25 mouse cellular contexts compared by ENCODE assay signal in genomic region chr11:70641241-70641640, GRCm38 (mm10). TPM values are rescaled to one million over a fixed set of nuclear protein-coding genes. Genes with fewer than 3 reads are reported as not detected.
A peak's percentile ranks its signal among the peaks of the same experiment; 100 is the strongest.
DNase-seq lines count a peak whose midpoint lies in the region; ATAC-seq and TF ChIP-seq lines count a peak whose summit lies in the region.
"Had no signal": no experiment of that assay in that cellular context is flagged by ENCODE, and none has a peak within 500 bp of the region (broad histone marks: within the 10 kb centered on the region; RNA-seq: fewer than 3 reads in every experiment).

No protein-coding gene starts in this region.

- H3K27ac ChIP-seq in heart, postnatal 0 days (ENCODE audit: low read depth): no peak overlapping the region
- H3K27ac ChIP-seq in liver, embryonic 12.5 days: peak overlapping the region; percentile 21; the same call in 1 of the 2 replicates
- no peak overlapping the region for H3K27ac ChIP-seq in liver, postnatal 0 days (ENCODE audit: low read depth)
- H3K27ac ChIP-seq in liver, embryonic 13.5 days: peak overlapping the region; percentile 37
- H3K27ac ChIP-seq: embryonic facial prominence, embryonic 12.5 days; embryonic facial prominence, embryonic 15.5 days; gastrocnemius, adult 2 months; heart, embryonic 10.5 days; heart, embryonic 13.5 days; hindbrain, embryonic 12.5 days; hindbrain, embryonic 15.5 days had no signal

- H3K4me1 ChIP-seq in heart, postnatal 0 days (ENCODE audit: control insufficient read depth, insufficient read depth): peaks cover 8% of the 10 kb centered on the region; the same call in 1 of the 2 replicates
- H3K4me1 ChIP-seq in liver, embryonic 12.5 days: peaks cover 74% of the 10 kb centered on the region
- H3K4me1 ChIP-seq in liver, postnatal 0 days (ENCODE audit: insufficient read depth): peaks cover 32% of the 10 kb centered on the region
- peaks cover 73% of the 10 kb centered on the region for H3K4me1 ChIP-seq in liver, embryonic 13.5 days (replicated peaks)

- WGBS in heart, postnatal 0 days: 74% methylated on average over 7 of the region's 7 CpGs
- WGBS in liver, embryonic 12.5 days (ENCODE audit: insufficient replicate concordance): 52% methylated on average over 7 of the region's 7 CpGs
- 68% methylated on average over 7 of the region's 7 CpGs for WGBS in liver, postnatal 0 days (ENCODE audit: insufficient replicate concordance)
- WGBS in liver, embryonic 13.5 days (ENCODE audit: insufficient replicate concordance): 59% methylated on average over 7 of the region's 7 CpGs

- H3K9me3 ChIP-seq in heart, postnatal 0 days (replicated peaks; ENCODE audit: control insufficient read depth, low read length): no peaks in the 10 kb centered on the region
- H3K9me3 ChIP-seq in liver, embryonic 12.5 days (replicated peaks): no peaks in the 10 kb centered on the region
- no peaks in the 10 kb centered on the region for H3K9me3 ChIP-seq in liver, postnatal 0 days (ENCODE audit: low read length)
- no peaks in the 10 kb centered on the region for H3K9me3 ChIP-seq in liver, embryonic 13.5 days (replicated peaks)
- H3K9me3 ChIP-seq: embryonic facial prominence, embryonic 12.5 days; embryonic facial prominence, embryonic 15.5 days; heart, embryonic 10.5 days; heart, embryonic 13.5 days; hindbrain, embryonic 12.5 days; hindbrain, embryonic 15.5 days had no signal

- TF ChIP-seq CTCF in heart, postnatal 0 days (IDR thresholded peaks at IDR 0.05; ENCODE audit: low read depth): no peak
- TF ChIP-seq CTCF in liver, postnatal 0 days (IDR thresholded peaks at IDR 0.05; ENCODE audit: low read depth): no peak

- DNase-seq in heart, postnatal 0 days (ENCODE audit: low spot score): peak; percentile 2
- no peak for DNase-seq in heart, postnatal 10 days
- DNase-seq in liver, postnatal 0 days: no peak
- DNase-seq in liver, embryonic 13.5 days: no peak
- no peak for DNase-seq in lung, postnatal 14 days
- DNase-seq: adrenal gland, adult 2 months; adrenal gland, postnatal 14 days; cerebellum, adult 11 months; cerebellum, adult 2 months; cerebellum, adult 9-11 months; cerebellum, postnatal 25 days; forebrain, postnatal 0 days; gastrocnemius, adult 2 months; gastrocnemius, postnatal 14 days; heart, adult 18-20 months had no signal

- H3K36me3 ChIP-seq in heart, postnatal 0 days (replicated peaks; ENCODE audit: control insufficient read depth, insufficient read depth, low read length): peaks cover 19% of the 10 kb centered on the region
- H3K36me3 ChIP-seq in liver, embryonic 12.5 days: peaks cover 29% of the 10 kb centered on the region
- peaks cover 17% of the 10 kb centered on the region for H3K36me3 ChIP-seq in liver, postnatal 0 days (replicated peaks; ENCODE audit: insufficient read depth, low read length)
- peaks cover 19% of the 10 kb centered on the region for H3K36me3 ChIP-seq in liver, embryonic 13.5 days

- H3K4me3 ChIP-seq in heart, postnatal 0 days (ENCODE audit: low read depth, low read length): no peak overlapping the region
- H3K4me3 ChIP-seq in liver, embryonic 12.5 days: no peak overlapping the region
- no peak overlapping the region for H3K4me3 ChIP-seq in liver, postnatal 0 days (ENCODE audit: low read depth, low read length)
- no peak overlapping the region; the same call in 1 of the 2 replicates for H3K4me3 ChIP-seq in liver, embryonic 13.5 days (replicated peaks)
- H3K4me3 ChIP-seq: embryonic facial prominence, embryonic 12.5 days; embryonic facial prominence, embryonic 15.5 days; gastrocnemius, adult 2 months; heart, embryonic 10.5 days; heart, embryonic 13.5 days; hindbrain, embryonic 12.5 days; hindbrain, embryonic 15.5 days had no signal

- H3K27me3 ChIP-seq in heart, postnatal 0 days (ENCODE audit: control insufficient read depth, insufficient read depth, low read length): no peaks in the 10 kb centered on the region
- H3K27me3 ChIP-seq in liver, embryonic 12.5 days (replicated peaks): no peaks in the 10 kb centered on the region
- no peaks in the 10 kb centered on the region for H3K27me3 ChIP-seq in liver, postnatal 0 days (ENCODE audit: insufficient read depth, low read length)
- no peaks in the 10 kb centered on the region for H3K27me3 ChIP-seq in liver, embryonic 13.5 days
- H3K27me3 ChIP-seq: embryonic facial prominence, embryonic 12.5 days; embryonic facial prominence, embryonic 15.5 days; heart, embryonic 13.5 days; hindbrain, embryonic 12.5 days; hindbrain, embryonic 15.5 days had no signal

- no peak for TF ChIP-seq EP300 in heart, postnatal 0 days (IDR thresholded peaks at IDR 0.05; ENCODE audit: low read depth)
- TF ChIP-seq EP300 in liver, postnatal 0 days (IDR thresholded peaks at IDR 0.05; ENCODE audit: low read depth): no peak

- no peak for ATAC-seq in heart, postnatal 0 days (ENCODE audit: insufficient read depth, low read depth)
- ATAC-seq in liver, embryonic 12.5 days: no peak
- no peak for ATAC-seq in liver, postnatal 0 days
- no peak for ATAC-seq in liver, embryonic 13.5 days (ENCODE audit: low read depth)
- ATAC-seq: CD4-positive, CD25-positive, alpha-beta regulatory T cell, adult 4 months; forebrain, embryonic 14.5 days; forebrain, postnatal 0 days had no signal

- intact Hi-C loops in heart, postnatal 10 days (cut with DNase I): no loop called here

- H3K9ac ChIP-seq in heart, postnatal 0 days (replicated peaks; ENCODE audit: low read depth, low read length): no peak overlapping the region
- H3K9ac ChIP-seq in liver, embryonic 12.5 days: no peak overlapping the region
- H3K9ac ChIP-seq in liver, postnatal 0 days (replicated peaks): no peak overlapping the region
- H3K9ac ChIP-seq in liver, embryonic 13.5 days: 0 out of 2 replicates have a peak overlapping the region, but pooled peaks have one; percentile 7
- H3K9ac ChIP-seq: embryonic facial prominence, embryonic 12.5 days; embryonic facial prominence, embryonic 15.5 days; forebrain, postnatal 0 days; heart, embryonic 13.5 days; hindbrain, embryonic 12.5 days; hindbrain, embryonic 15.5 days had no signal

- no peak overlapping the region for H3K4me2 ChIP-seq in heart, postnatal 0 days (ENCODE audit: low read depth, low read length)
- no peak overlapping the region for H3K4me2 ChIP-seq in liver, embryonic 12.5 days
- H3K4me2 ChIP-seq in liver, postnatal 0 days (ENCODE audit: low read depth, low read length): no peak overlapping the region
- no peak overlapping the region for H3K4me2 ChIP-seq in liver, embryonic 13.5 days
- H3K4me2 ChIP-seq: embryonic facial prominence, embryonic 12.5 days; embryonic facial prominence, embryonic 15.5 days; heart, embryonic 13.5 days; hindbrain, embryonic 12.5 days; hindbrain, embryonic 15.5 days had no signal

RNA-seq across cellular contexts. Expression of gene Gp1ba, which starts 2.3 kb away (rescaled TPM):
- total RNA-seq in heart, postnatal 0 days (2014; rRNA removed; ENCODE audit: low replicate concordance): 0.08 TPM in 1 of 2 replicates, not detected in the other
- polyA plus RNA-seq in heart, postnatal 0 days (2015; fragmentation: Nextera tagmentation; extraction: Ambion mirVana): 0.26 and 0.27 TPM in 2 replicates
- under 1 TPM; 0.17 to 0.43 TPM for total RNA-seq in heart, postnatal 10 days (2021)
- 5.5 and 5.6 TPM in 2 replicates for polyA plus RNA-seq in liver, embryonic 12.5 days (2016; fragmentation: Nextera tagmentation; extraction: Ambion mirVana)
- polyA plus RNA-seq in liver, postnatal 0 days (2015; fragmentation: Nextera tagmentation; extraction: Ambion mirVana): 3.5 and 4.1 TPM in 2 replicates
- polyA plus RNA-seq in liver, embryonic 13.5 days (2015; fragmentation: Nextera tagmentation; extraction: Ambion mirVana): 2.8 and 4.7 TPM in 2 replicates
- total RNA-seq: gastrocnemius, adult 2 months had no signal
- polyA plus RNA-seq: cerebellum, adult 2 months; frontal cortex, adult 2 months had no signal

RNA-seq across cellular contexts. Expression of gene Rnf167, which starts 5.8 kb away (rescaled TPM):
- total RNA-seq in heart, postnatal 0 days (2014; rRNA removed; ENCODE audit: low replicate concordance): 48.3 and 66.3 TPM in 2 replicates
- polyA plus RNA-seq in heart, postnatal 0 days (2015; fragmentation: Nextera tagmentation; extraction: Ambion mirVana): 61.8 and 62.5 TPM in 2 replicates
- total RNA-seq in heart, postnatal 10 days (2021): 10 to 100 TPM; 50.2 to 50.4 TPM
- 73.6 and 86.1 TPM in 2 replicates for polyA plus RNA-seq in liver, embryonic 12.5 days (2016; fragmentation: Nextera tagmentation; extraction: Ambion mirVana)
- polyA plus RNA-seq in liver, postnatal 0 days (2015; fragmentation: Nextera tagmentation; extraction: Ambion mirVana): 54.8 and 55.3 TPM in 2 replicates
- polyA plus RNA-seq in liver, embryonic 13.5 days (2015; fragmentation: Nextera tagmentation; extraction: Ambion mirVana): 74.2 and 81.0 TPM in 2 replicates

RNA-seq across cellular contexts. Expression of gene Slc25a11, which starts 6.0 kb away (rescaled TPM):
- 530 and 532 TPM in 2 replicates for total RNA-seq in heart, postnatal 0 days (2014; rRNA removed; ENCODE audit: low replicate concordance)
- polyA plus RNA-seq in heart, postnatal 0 days (2015; fragmentation: Nextera tagmentation; extraction: Ambion mirVana): 446 and 451 TPM in 2 replicates
- total RNA-seq in heart, postnatal 10 days (2021): 100 to 1,000 TPM; 378 to 381 TPM
- 77.3 and 83.3 TPM in 2 replicates for polyA plus RNA-seq in liver, embryonic 12.5 days (2016; fragmentation: Nextera tagmentation; extraction: Ambion mirVana)
- 140 and 143 TPM in 2 replicates for polyA plus RNA-seq in liver, postnatal 0 days (2015; fragmentation: Nextera tagmentation; extraction: Ambion mirVana)
- polyA plus RNA-seq in liver, embryonic 13.5 days (2015; fragmentation: Nextera tagmentation; extraction: Ambion mirVana): 72.8 and 73.8 TPM in 2 replicates

RNA-seq across cellular contexts. Expression of gene Pfn1, which starts 13.2 kb away (rescaled TPM):
- 924 and 959 TPM in 2 replicates for total RNA-seq in heart, postnatal 0 days (2014; rRNA removed; ENCODE audit: low replicate concordance)
- polyA plus RNA-seq in heart, postnatal 0 days (2015; fragmentation: Nextera tagmentation; extraction: Ambion mirVana): 903 and 932 TPM in 2 replicates
- 100 to 1,000 TPM; 456 to 499 TPM for total RNA-seq in heart, postnatal 10 days (2021)
- 1,519 and 1,532 TPM in 2 replicates for polyA plus RNA-seq in liver, embryonic 12.5 days (2016; fragmentation: Nextera tagmentation; extraction: Ambion mirVana)
- 918 and 940 TPM in 2 replicates for polyA plus RNA-seq in liver, postnatal 0 days (2015; fragmentation: Nextera tagmentation; extraction: Ambion mirVana)
- 1,347 and 1,531 TPM in 2 replicates for polyA plus RNA-seq in liver, embryonic 13.5 days (2015; fragmentation: Nextera tagmentation; extraction: Ambion mirVana)

RNA-seq across cellular contexts. Expression of gene Eno3, which starts 15.8 kb away (rescaled TPM):
- 1,315 and 1,376 TPM in 2 replicates for total RNA-seq in heart, postnatal 0 days (2014; rRNA removed; ENCODE audit: low replicate concordance)
- polyA plus RNA-seq in heart, postnatal 0 days (2015; fragmentation: Nextera tagmentation; extraction: Ambion mirVana): 1,204 and 1,224 TPM in 2 replicates
- 1,000 to 10,000 TPM; 1,599 to 1,711 TPM for total RNA-seq in heart, postnatal 10 days (2021)
- polyA plus RNA-seq in liver, embryonic 12.5 days (2016; fragmentation: Nextera tagmentation; extraction: Ambion mirVana): 6.7 and 7.6 TPM in 2 replicates
- polyA plus RNA-seq in liver, postnatal 0 days (2015; fragmentation: Nextera tagmentation; extraction: Ambion mirVana): 4.0 and 21.3 TPM in 2 replicates
- 5.5 and 6.7 TPM in 2 replicates for polyA plus RNA-seq in liver, embryonic 13.5 days (2015; fragmentation: Nextera tagmentation; extraction: Ambion mirVana)

Comparison
In these comparisons a context has a peak if more than half of its experiments do, and no peak if none do; other contexts are left out.
1. H3K27ac ChIP-seq: peak in liver, embryonic 12.5 days (single experiment) and liver, embryonic 13.5 days (single experiment); none in heart, postnatal 0 days (single experiment) and liver, postnatal 0 days (single experiment).